Mouse (Mus musculus): ENCODE measurements around the gene Dpp6. TPM values are rescaled to one million over a fixed set of nuclear protein-coding genes. Genes with fewer than 3 reads are reported as not detected.

Gene Dpp6
- polyA plus RNA-seq, 1 experiment from 2014 or later, result 5.5 TPM

DNA sequence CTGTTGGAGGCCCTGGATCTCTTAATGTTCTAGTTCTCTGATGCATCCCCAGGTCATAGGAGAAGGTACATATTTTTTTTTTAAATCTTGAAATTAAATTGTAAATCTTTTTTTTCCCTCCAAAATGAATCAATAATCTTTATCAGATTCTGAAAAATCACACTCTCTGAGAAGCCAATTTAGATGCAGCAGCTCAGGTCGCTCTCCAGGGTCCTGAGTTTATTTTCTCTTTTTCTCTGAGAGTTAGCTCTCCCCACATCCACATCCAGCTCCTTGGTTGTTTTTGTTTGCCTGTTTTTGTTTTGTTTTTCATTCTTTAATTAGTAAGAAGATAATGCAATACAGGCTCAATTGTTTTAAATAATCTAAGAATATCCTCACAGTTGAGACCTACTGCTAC is 218.3 kb downstream of the Dpp6 start:
- Histone ChIP-seq H3K9ac (ENCODE audit: low read depth, low read length) (no peak overlapping the region), H3K27me3 (replicated peaks; ENCODE audit: control insufficient read depth, insufficient read depth, low read length) (no peaks in the 10 kb centered on the region), H3K9me3 (ENCODE audit: control insufficient read depth, low read length) (no peaks in the 10 kb centered on the region), H3K27ac (replicated peaks; ENCODE audit: low read depth, low read length) (no peak overlapping the region), H3K4me3 (ENCODE audit: low read depth, low read length) (no peak overlapping the region), H3K36me3 (ENCODE audit: control insufficient read depth, insufficient read depth, low read length) (no peaks in the 10 kb centered on the region), H3K4me1 (ENCODE audit: control insufficient read depth, insufficient read depth, low read length) (no peaks in the 10 kb centered on the region), H3K4me2 (ENCODE audit: low read depth, low read length) (no peak overlapping the region)
- ATAC-seq (ENCODE audit: low read depth) (no peak), DNase-seq (ENCODE audit: low spot score) (peak; percentile 20)
- WGBS, result 30% methylated on average over 1 of the region's 1 CpGs

- 27% methylated on average over 2 of the region's 2 CpGs for WGBS
- no peaks in the 10 kb centered on the region for H3K36me3 ChIP-seq (ENCODE audit: control insufficient read depth, insufficient read depth, low read length)
- ATAC-seq (ENCODE audit: low read depth) (no peak), DNase-seq (ENCODE audit: low spot score) (no peak)
- H3K4me3 ChIP-seq (ENCODE audit: low read depth, low read length), result no peak overlapping the region
- H3K4me1 ChIP-seq (ENCODE audit: control insufficient read depth, insufficient read depth, low read length), result no peaks in the 10 kb centered on the region
- H3K4me2 ChIP-seq (ENCODE audit: low read depth, low read length), result no peak overlapping the region
- no peak overlapping the region for H3K9ac ChIP-seq (ENCODE audit: low read depth, low read length)
- H3K27me3 ChIP-seq (replicated peaks; ENCODE audit: control insufficient read depth, insufficient read depth, low read length), result no peaks in the 10 kb centered on the region
- H3K27ac ChIP-seq (replicated peaks; ENCODE audit: low read depth, low read length), result no peak overlapping the region
- H3K9me3 ChIP-seq (ENCODE audit: control insufficient read depth, low read length), result no peaks in the 10 kb centered on the region
Measured at GRCm38 (mm10) chr5:27035891-27036290, 218.9 kb downstream of the Dpp6 start.

DNA sequence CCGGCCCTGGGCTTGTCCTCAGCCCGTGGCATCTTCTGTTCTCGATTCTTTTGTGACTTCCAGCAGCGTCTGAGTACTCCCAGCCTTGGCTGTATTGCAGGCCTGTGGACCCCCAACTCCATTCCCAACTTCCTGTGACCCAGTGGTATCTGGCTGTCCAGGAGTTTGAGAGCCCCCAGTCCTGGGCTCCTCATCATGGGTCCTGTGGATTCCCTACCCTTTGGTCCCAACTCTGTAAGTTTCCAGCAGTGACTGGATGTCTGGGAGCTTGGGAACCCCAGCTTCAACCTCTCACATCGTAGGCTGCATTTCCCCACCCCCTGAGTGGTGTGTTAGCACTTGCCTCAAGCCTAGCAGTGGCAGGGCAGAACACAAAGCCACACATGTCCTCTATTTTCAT is 220.8 kb downstream of the Dpp6 start:
- Histone ChIP-seq H3K4me2 (ENCODE audit: low read depth, low read length) (no peak overlapping the region), H3K9ac (ENCODE audit: low read depth, low read length) (no peak overlapping the region), H3K4me3 (ENCODE audit: low read depth, low read length) (no peak overlapping the region), H3K36me3 (ENCODE audit: control insufficient read depth, insufficient read depth, low read length) (no peaks in the 10 kb centered on the region), H3K4me1 (ENCODE audit: control insufficient read depth, insufficient read depth, low read length) (no peaks in the 10 kb centered on the region), H3K27me3 (replicated peaks; ENCODE audit: control insufficient read depth, insufficient read depth, low read length) (no peaks in the 10 kb centered on the region), H3K9me3 (ENCODE audit: control insufficient read depth, low read length) (no peaks in the 10 kb centered on the region), H3K27ac (replicated peaks; ENCODE audit: low read depth, low read length) (no peak overlapping the region)
- ATAC-seq (ENCODE audit: low read depth), result no peak
- no peak for DNase-seq (ENCODE audit: low spot score)
- 63% methylated on average over 5 of the region's 5 CpGs for WGBS

DNA sequence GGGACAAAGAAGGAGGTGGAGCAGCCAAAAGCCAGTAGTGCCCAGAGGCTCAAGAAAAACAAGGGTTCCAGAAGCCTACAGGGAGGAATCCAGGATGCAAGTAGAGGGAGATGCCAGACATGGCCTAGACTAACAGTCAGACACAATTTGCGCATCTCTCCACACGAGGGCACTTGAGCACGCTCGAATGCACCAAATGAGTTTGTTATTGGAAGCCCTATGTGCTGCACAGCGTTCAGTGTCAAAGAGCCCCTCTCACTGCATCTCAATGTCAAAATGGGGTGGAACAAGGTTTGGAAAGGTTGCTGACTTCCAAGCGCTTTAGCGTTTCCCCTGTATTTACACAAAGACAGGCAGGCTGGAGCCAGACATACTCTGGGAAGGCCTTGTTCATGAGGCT is 231.2 kb downstream of the Dpp6 start:
- no peaks in the 10 kb centered on the region for H3K9me3 ChIP-seq (ENCODE audit: control insufficient read depth, low read length)
- no peaks in the 10 kb centered on the region for H3K4me1 ChIP-seq (ENCODE audit: control insufficient read depth, insufficient read depth, low read length)
- WGBS, result 24% methylated on average over 7 of the region's 7 CpGs
- H3K27ac ChIP-seq (replicated peaks; ENCODE audit: low read depth, low read length), result no peak overlapping the region
- H3K4me2 ChIP-seq (ENCODE audit: low read depth, low read length), result no peak overlapping the region
- no peak overlapping the region for H3K4me3 ChIP-seq (ENCODE audit: low read depth, low read length)
- ATAC-seq (ENCODE audit: low read depth) (no peak), DNase-seq (ENCODE audit: low spot score) (peak; percentile 11)
- no peaks in the 10 kb centered on the region for H3K36me3 ChIP-seq (ENCODE audit: control insufficient read depth, insufficient read depth, low read length)
- H3K27me3 ChIP-seq (replicated peaks; ENCODE audit: control insufficient read depth, insufficient read depth, low read length), result peaks cover 42% of the 10 kb centered on the region
- H3K9ac ChIP-seq (ENCODE audit: low read depth, low read length), result no peak overlapping the region

DNA sequence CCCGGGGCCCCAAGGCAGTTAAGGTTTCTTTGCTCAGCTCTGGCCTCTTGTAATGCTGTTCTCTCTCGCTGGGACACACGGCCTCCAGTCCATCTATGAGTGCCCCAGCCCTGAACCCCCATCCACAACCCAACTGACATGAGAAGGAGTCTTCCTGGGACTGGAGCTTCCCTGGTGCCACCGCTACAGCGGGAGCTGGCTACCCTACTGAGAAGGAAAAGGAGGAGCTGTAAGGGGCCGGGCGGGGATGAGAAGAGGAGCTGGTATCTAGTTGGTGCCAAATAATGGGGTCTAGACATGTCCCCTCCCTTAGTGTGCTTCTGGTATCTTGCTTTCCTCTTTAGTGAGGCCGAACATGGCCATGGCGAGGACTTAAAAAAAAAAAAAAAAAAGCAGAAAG is 231.9 kb downstream of the Dpp6 start:
- Histone ChIP-seq H3K4me2 (ENCODE audit: low read depth, low read length) (peak overlapping the region; percentile 49), H3K36me3 (ENCODE audit: control insufficient read depth, insufficient read depth, low read length) (no peaks in the 10 kb centered on the region), H3K9ac (ENCODE audit: low read depth, low read length) (no peak overlapping the region), H3K4me3 (ENCODE audit: low read depth, low read length) (peak overlapping the region; percentile 28; the same call in 1 of the 2 replicates), H3K27me3 (replicated peaks; ENCODE audit: control insufficient read depth, insufficient read depth, low read length) (peaks cover 42% of the 10 kb centered on the region), H3K9me3 (ENCODE audit: control insufficient read depth, low read length) (no peaks in the 10 kb centered on the region), H3K27ac (replicated peaks; ENCODE audit: low read depth, low read length) (no peak overlapping the region), H3K4me1 (ENCODE audit: control insufficient read depth, insufficient read depth, low read length) (no peaks in the 10 kb centered on the region)
- WGBS, result 9% methylated on average over 9 of the region's 9 CpGs
- ATAC-seq (ENCODE audit: low read depth), result no peak
- no peak for DNase-seq (ENCODE audit: low spot score)

DNA sequence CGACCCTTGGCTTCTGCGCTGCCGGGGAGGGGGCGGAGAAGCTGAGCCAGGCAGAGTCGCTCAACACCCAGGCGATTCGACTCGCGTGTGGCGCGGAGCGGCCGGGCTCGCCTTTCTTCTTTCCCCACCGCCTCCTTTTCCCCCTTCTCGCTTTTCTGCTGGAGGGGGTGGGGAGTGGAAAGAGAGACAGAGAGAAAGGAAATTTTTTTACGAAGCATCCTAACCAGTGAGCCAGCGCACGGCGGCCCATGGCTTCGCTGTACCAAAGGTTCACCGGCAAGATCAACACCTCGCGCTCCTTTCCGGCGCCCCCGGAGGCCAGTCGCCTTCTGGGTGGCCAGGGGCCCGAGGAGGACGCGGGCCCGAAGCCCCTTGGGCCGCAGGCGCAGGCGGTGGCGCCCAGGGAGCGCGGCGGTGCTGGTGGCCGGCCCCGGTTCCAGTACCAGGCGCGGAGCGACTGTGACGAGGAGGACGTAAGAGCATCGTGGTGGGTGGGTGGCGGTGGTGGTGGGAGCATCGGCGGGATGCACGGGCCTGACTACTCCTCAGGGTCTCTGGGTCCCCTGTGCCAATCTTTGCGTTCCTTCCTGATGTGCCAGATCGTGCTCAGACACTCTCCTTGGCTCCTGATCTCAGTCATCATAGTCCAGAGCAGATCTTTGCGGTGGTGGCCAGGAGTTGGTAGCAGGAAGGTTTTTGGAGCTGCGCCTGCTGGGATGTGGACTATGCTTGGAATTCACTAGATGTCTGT is 232.5 kb downstream of the Dpp6 start:
- Histone ChIP-seq H3K4me3 (ENCODE audit: low read depth, low read length) (peak overlapping the region; percentile 28), H3K9ac (ENCODE audit: low read depth, low read length) (no peak overlapping the region), H3K4me1 (ENCODE audit: control insufficient read depth, insufficient read depth, low read length) (no peaks in the 10 kb centered on the region), H3K9me3 (ENCODE audit: control insufficient read depth, low read length) (no peaks in the 10 kb centered on the region), H3K4me2 (ENCODE audit: low read depth, low read length) (peak overlapping the region; percentile 49), H3K36me3 (ENCODE audit: control insufficient read depth, insufficient read depth, low read length) (no peaks in the 10 kb centered on the region), H3K27ac (replicated peaks; ENCODE audit: low read depth, low read length) (no peak overlapping the region), H3K27me3 (replicated peaks; ENCODE audit: control insufficient read depth, insufficient read depth, low read length) (peaks cover 42% of the 10 kb centered on the region)
- DNase-seq (ENCODE audit: low spot score), result no peak
- ATAC-seq (ENCODE audit: low read depth), result 0 out of 2 replicates have a peak, but pooled peaks have one; percentile 18
- 2% methylated on average over 47 of the region's 55 CpGs for WGBS

DNA sequence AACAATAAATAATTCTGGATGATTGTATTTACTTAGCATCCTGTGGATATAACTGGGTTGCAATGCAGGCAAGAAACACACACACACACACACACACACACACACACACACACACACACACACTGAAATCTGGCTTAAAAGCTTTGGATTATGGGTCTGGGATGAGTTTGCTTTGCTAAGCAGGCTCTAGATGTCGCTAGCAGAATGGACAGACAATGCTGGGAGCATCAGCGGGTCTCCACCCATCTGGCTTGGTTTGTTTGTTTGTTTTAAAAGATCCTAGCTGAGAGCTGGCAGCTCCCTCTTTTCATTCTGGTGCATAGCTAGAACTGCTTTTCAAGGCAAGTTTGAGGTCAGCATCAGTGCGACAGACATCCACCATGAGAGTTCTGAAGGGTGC is 234.2 kb downstream of the Dpp6 start:
- ATAC-seq (ENCODE audit: low read depth), result no peak
- H3K36me3 ChIP-seq (ENCODE audit: control insufficient read depth, insufficient read depth, low read length), result no peaks in the 10 kb centered on the region
- 33% methylated on average over 3 of the region's 3 CpGs for WGBS

DNA sequence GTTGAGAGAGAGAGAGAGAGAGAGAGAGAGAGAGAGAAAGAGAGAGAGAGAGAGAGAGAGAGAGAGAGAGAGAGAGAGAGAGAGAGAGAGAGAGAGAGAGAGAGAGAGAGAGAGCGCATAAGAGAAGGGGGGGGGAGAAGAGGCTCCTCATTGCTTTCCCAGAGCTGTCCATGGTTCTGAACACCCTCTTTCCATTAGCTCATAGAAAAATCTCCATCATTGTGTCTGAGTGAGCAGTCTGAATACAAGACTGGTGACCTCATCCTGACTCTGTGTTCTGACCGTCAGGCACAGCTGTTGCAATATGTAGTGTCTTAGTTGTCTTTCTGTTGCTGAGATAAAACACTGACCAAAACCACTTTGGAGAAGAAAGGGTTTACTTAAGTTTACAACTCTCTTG is 235.4 kb downstream of the Dpp6 start:
- WGBS, result 27% methylated on average over 2 of the region's 2 CpGs
- ATAC-seq (ENCODE audit: low read depth) (no peak), DNase-seq (ENCODE audit: low spot score) (peak; percentile 55)
- Histone ChIP-seq H3K27ac (replicated peaks; ENCODE audit: low read depth, low read length) (no peak overlapping the region), H3K4me3 (ENCODE audit: low read depth, low read length) (no peak overlapping the region), H3K4me1 (ENCODE audit: control insufficient read depth, insufficient read depth, low read length) (no peaks in the 10 kb centered on the region), H3K9ac (ENCODE audit: low read depth, low read length) (no peak overlapping the region), H3K9me3 (ENCODE audit: control insufficient read depth, low read length) (no peaks in the 10 kb centered on the region), H3K27me3 (replicated peaks; ENCODE audit: control insufficient read depth, insufficient read depth, low read length) (peaks cover 40% of the 10 kb centered on the region), H3K36me3 (ENCODE audit: control insufficient read depth, insufficient read depth, low read length) (no peaks in the 10 kb centered on the region), H3K4me2 (ENCODE audit: low read depth, low read length) (no peak overlapping the region)

More for the DNA sequence above, 234.2 kb downstream of the Dpp6 start:
- no peak overlapping the region for H3K9ac ChIP-seq (ENCODE audit: low read depth, low read length)
- H3K27ac ChIP-seq (replicated peaks; ENCODE audit: low read depth, low read length), result no peak overlapping the region
- H3K9me3 ChIP-seq (ENCODE audit: control insufficient read depth, low read length), result no peaks in the 10 kb centered on the region
- no peak overlapping the region for H3K4me2 ChIP-seq (ENCODE audit: low read depth, low read length)
- no peak overlapping the region for H3K4me3 ChIP-seq (ENCODE audit: low read depth, low read length)
- no peak for DNase-seq (ENCODE audit: low spot score)
- H3K4me1 ChIP-seq (ENCODE audit: control insufficient read depth, insufficient read depth, low read length), result no peaks in the 10 kb centered on the region
- peaks cover 42% of the 10 kb centered on the region for H3K27me3 ChIP-seq (replicated peaks; ENCODE audit: control insufficient read depth, insufficient read depth, low read length)

DNA sequence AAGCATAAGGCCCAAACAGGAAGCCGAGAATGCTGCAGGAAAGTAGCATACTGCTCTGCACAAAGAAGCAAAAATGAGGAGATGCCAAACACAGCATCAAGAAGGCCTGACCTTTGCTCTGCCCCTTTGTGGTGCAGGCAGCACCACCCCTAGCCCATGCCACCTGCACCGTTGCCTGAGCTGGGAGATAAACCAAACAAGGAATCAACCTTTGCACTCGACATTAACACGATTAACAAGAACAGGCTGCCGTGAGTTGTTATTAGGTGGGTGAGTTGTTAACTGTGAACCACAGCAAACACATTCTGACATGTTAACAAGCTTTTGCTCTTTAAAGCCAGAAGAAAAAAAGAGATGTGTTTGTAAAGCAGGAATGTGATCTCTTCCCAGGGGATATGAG is 239.4 kb downstream of the Dpp6 start:
- no peak for DNase-seq (ENCODE audit: low spot score)
- Histone ChIP-seq H3K9me3 (ENCODE audit: control insufficient read depth, low read length) (no peaks in the 10 kb centered on the region), H3K27me3 (replicated peaks; ENCODE audit: control insufficient read depth, insufficient read depth, low read length) (peaks cover 5% of the 10 kb centered on the region; the same call in 1 of the 2 replicates), H3K9ac (ENCODE audit: low read depth, low read length) (no peak overlapping the region), H3K4me1 (ENCODE audit: control insufficient read depth, insufficient read depth, low read length) (no peaks in the 10 kb centered on the region), H3K36me3 (ENCODE audit: control insufficient read depth, insufficient read depth, low read length) (no peaks in the 10 kb centered on the region), H3K4me2 (ENCODE audit: low read depth, low read length) (no peak overlapping the region), H3K27ac (replicated peaks; ENCODE audit: low read depth, low read length) (no peak overlapping the region), H3K4me3 (ENCODE audit: low read depth, low read length) (no peak overlapping the region)
- no peak for ATAC-seq (ENCODE audit: low read depth)
- 45% methylated on average over 5 of the region's 5 CpGs for WGBS

All from embryonic facial prominence, embryonic 14.5 days (tissue).